Mouse (Mus musculus) megakaryocyte-erythroid progenitor cell, adult 5 weeks (primary cell): Measurements from ENCODE around the gene Gjc1. TPM values are rescaled to one million over a fixed set of nuclear protein-coding genes. Genes with fewer than 3 reads are reported as not detected.

Source experiments
- polyA plus RNA-seq: library from polyadenylated mRNA; stranded (reverse); fragments of >175 nt; gene quantifications from 2 replicates; pipeline ENCODE4 v1.2.3, GENCODE M21; 2012

The Gjc1 gene
- not detected in 2 replicates for polyA plus RNA-seq

GRCm38 (mm10) chr11:102819021-102819782, at the start of gene Gjc1:
TSS of gene Gjc1 (minus strand) at chr11:102819700.

DNA sequence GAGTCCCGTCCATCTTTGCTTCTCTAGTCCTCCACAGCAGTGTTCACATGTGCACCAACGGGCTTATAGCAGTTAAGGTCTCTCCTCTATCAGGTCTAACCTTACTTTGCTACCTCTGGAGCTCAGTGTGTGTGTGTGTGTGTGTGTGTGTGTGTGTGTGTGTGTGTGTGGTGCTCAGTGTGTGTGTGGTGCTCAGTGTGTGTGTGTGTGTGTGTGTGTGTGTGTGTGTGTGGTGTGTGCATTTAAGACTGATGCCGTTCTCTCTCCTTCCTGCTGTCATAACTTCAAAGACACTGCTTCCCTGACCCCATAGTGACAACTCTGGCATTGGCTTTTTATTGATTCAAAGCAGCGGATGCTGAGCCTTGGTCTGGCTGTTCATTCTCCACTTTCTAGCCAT, 16.0 kb upstream of the Gjc1 start, which contains the start of gene Higd1b:
TSS of gene Higd1b (plus strand) at position 301 of the 400 bp plus-strand sequence.

GRCm38 (mm10) chr11:102761309-102762210, 57.9 kb downstream of the Gjc1 start, which contains the start of gene Adam11:
TSS of gene Adam11 (plus strand) at chr11:102761439.

Other genes starting within 250 kb of the Gjc1 start
- not detected in 2 replicates for gene Gm11627, start 240.2 kb downstream of the Gjc1 start, polyA plus RNA-seq
- 0.18 and 0.24 TPM in 2 replicates for gene Fzd2, start 215.3 kb downstream of the Gjc1 start, polyA plus RNA-seq
- not detected in 2 replicates for gene Meioc, start 156.0 kb downstream of the Gjc1 start, polyA plus RNA-seq
- gene Ccdc43, start 121.9 kb downstream of the Gjc1 start, polyA plus RNA-seq = 8.7 and 9.4 TPM in 2 replicates
- gene Adam11, start 58.3 kb downstream of the Gjc1 start, polyA plus RNA-seq = 4.3 and 8.7 TPM in 2 replicates
- gene Higd1b, start 16.1 kb upstream of the Gjc1 start, polyA plus RNA-seq = not detected in 2 replicates
- 180 and 239 TPM in 2 replicates for gene Eftud2, start 61.3 kb upstream of the Gjc1 start, polyA plus RNA-seq
- 0.19 TPM in 1 of 2 replicates, not detected in the other for gene Ccdc103, start 61.5 kb upstream of the Gjc1 start, polyA plus RNA-seq
- gene Fam187a, start 65.5 kb upstream of the Gjc1 start, polyA plus RNA-seq = not detected in 2 replicates
- 0.02 and 0.06 TPM in 2 replicates for gene Gfap, start 81.2 kb upstream of the Gjc1 start, polyA plus RNA-seq
- gene Kif18b, start 105.4 kb upstream of the Gjc1 start, polyA plus RNA-seq = 19.7 and 21.6 TPM in 2 replicates
- 0.06 and 0.60 TPM in 2 replicates for gene C1ql1, start 127.0 kb upstream of the Gjc1 start, polyA plus RNA-seq
- 8.9 and 14.0 TPM in 2 replicates for gene Nmt1, start 208.5 kb upstream of the Gjc1 start, polyA plus RNA-seq
- gene Dcakd, start 208.6 kb upstream of the Gjc1 start, polyA plus RNA-seq = 91.4 and 99.8 TPM in 2 replicates